Comparison of ENCODE assay signal across 8 mouse cellular contexts in the genomic region with DNA sequence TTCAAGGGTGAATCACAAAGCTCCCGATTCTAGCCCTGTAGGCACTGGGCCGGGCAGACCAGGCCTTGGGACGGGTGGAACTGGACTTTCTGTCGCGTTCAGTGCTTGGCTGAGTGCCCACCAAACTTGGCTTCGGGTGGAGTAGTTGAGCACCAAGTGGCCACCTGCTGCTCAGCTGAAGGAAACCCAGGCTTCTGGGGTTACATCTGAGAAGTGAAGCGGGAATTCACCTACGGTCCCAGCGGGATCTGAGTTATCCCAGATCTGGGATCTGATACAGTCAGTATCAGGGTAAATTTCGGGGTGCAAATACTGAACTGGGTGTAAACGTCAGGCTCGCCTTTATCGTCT. TPM values are rescaled to one million over a fixed set of nuclear protein-coding genes. Genes with fewer than 3 reads are reported as not detected.
DNase-seq lines count a peak whose midpoint lies in the region; ATAC-seq lines count a peak whose summit lies in the region.

No protein-coding gene starts in this region.

- peak; percentile 43 for DNase-seq in embryonic facial prominence, embryonic 11.5 days (ENCODE audit: low spot score)
- DNase-seq in heart, adult 9 months (ENCODE audit: low spot score in 2 of 2) = peak; percentile 77 to 80
- peak; percentile 61 for DNase-seq in liver, embryonic 11.5 days (ENCODE audit: low spot score)
- peak; percentile 33 to 38 for DNase-seq in thymus, postnatal 10 days (ENCODE audit: low spot score in 2 of 2)

- peaks cover 68% of the 10 kb centered on the region for H3K36me3 ChIP-seq in megakaryocyte, embryonic 14.5 days (replicated peaks; ENCODE audit: low read length)
- H3K36me3 ChIP-seq in embryonic facial prominence, embryonic 11.5 days (replicated peaks; ENCODE audit: control insufficient read depth, insufficient read depth, low read depth, low read length) = peaks cover 9% of the 10 kb centered on the region
- H3K36me3 ChIP-seq in kidney, embryonic 14.5 days (ENCODE audit: control insufficient read depth, insufficient read depth, low read length) = peaks cover 32% of the 10 kb centered on the region
- H3K36me3 ChIP-seq in liver, embryonic 11.5 days (ENCODE audit: control insufficient read depth, insufficient read depth, low read length) = peaks cover 29% of the 10 kb centered on the region
- H3K36me3 ChIP-seq in neural tube, embryonic 12.5 days = peaks cover 44% of the 10 kb centered on the region

- H3K27me3 ChIP-seq in megakaryocyte, embryonic 14.5 days (replicated peaks) = no peaks in the 10 kb centered on the region
- H3K27me3 ChIP-seq in embryonic facial prominence, embryonic 11.5 days (ENCODE audit: control insufficient read depth, insufficient read depth, low read length) = no peaks in the 10 kb centered on the region
- no peaks in the 10 kb centered on the region for H3K27me3 ChIP-seq in kidney, embryonic 14.5 days (ENCODE audit: control insufficient read depth, insufficient read depth, low read length)
- no peaks in the 10 kb centered on the region for H3K27me3 ChIP-seq in liver, embryonic 11.5 days (replicated peaks; ENCODE audit: control insufficient read depth, insufficient read depth, low read length)
- no peaks in the 10 kb centered on the region for H3K27me3 ChIP-seq in neural tube, embryonic 12.5 days (replicated peaks)

- no peaks in the 10 kb centered on the region for H3K9me3 ChIP-seq in megakaryocyte, embryonic 14.5 days
- no peaks in the 10 kb centered on the region for H3K9me3 ChIP-seq in embryonic facial prominence, embryonic 11.5 days (replicated peaks; ENCODE audit: control insufficient read depth, low read length)
- H3K9me3 ChIP-seq in kidney, embryonic 14.5 days (ENCODE audit: control insufficient read depth, low read length) = no peaks in the 10 kb centered on the region
- H3K9me3 ChIP-seq in liver, embryonic 11.5 days (ENCODE audit: control insufficient read depth, low read length) = no peaks in the 10 kb centered on the region
- H3K9me3 ChIP-seq in neural tube, embryonic 12.5 days = no peaks in the 10 kb centered on the region

- H3K4me3 ChIP-seq in megakaryocyte, embryonic 14.5 days (replicated peaks) = peak overlapping the region; percentile 97
- peak overlapping the region; percentile 59 for H3K4me3 ChIP-seq in embryonic facial prominence, embryonic 11.5 days (ENCODE audit: low read depth, low read length)
- H3K4me3 ChIP-seq in kidney, embryonic 14.5 days (ENCODE audit: low read length) = peak overlapping the region; percentile 70
- H3K4me3 ChIP-seq in liver, embryonic 11.5 days (ENCODE audit: low read depth, low read length) = peak overlapping the region; percentile 78
- peak overlapping the region; percentile 55 for H3K4me3 ChIP-seq in neural tube, embryonic 12.5 days

- 2% methylated on average over 13 of the region's 13 CpGs for WGBS in embryonic facial prominence, embryonic 11.5 days
- 0% methylated on average over 13 of the region's 13 CpGs for WGBS in kidney, embryonic 14.5 days
- WGBS in liver, embryonic 11.5 days = 1% methylated on average over 13 of the region's 13 CpGs
- 3% methylated on average over 13 of the region's 13 CpGs for WGBS in neural tube, embryonic 12.5 days

- H3K4me2 ChIP-seq in embryonic facial prominence, embryonic 11.5 days (ENCODE audit: low read depth, low read length) = peak overlapping the region; percentile 91
- peak overlapping the region; percentile 66 for H3K4me2 ChIP-seq in kidney, embryonic 14.5 days (replicated peaks; ENCODE audit: low read depth, low read length)
- peak overlapping the region; percentile 86 for H3K4me2 ChIP-seq in liver, embryonic 11.5 days
- H3K4me2 ChIP-seq in neural tube, embryonic 12.5 days (replicated peaks) = peak overlapping the region; percentile 86

- peaks cover 61% of the 10 kb centered on the region for H3K4me1 ChIP-seq in megakaryocyte, embryonic 14.5 days
- no peaks in the 10 kb centered on the region for H3K4me1 ChIP-seq in embryonic facial prominence, embryonic 11.5 days (ENCODE audit: control insufficient read depth, insufficient read depth, low read length)
- peaks cover 26% of the 10 kb centered on the region for H3K4me1 ChIP-seq in kidney, embryonic 14.5 days (ENCODE audit: control insufficient read depth, insufficient read depth, low read length)
- peaks cover 17% of the 10 kb centered on the region for H3K4me1 ChIP-seq in liver, embryonic 11.5 days (replicated peaks; ENCODE audit: control insufficient read depth, insufficient read depth, low read length)
- peaks cover 16% of the 10 kb centered on the region for H3K4me1 ChIP-seq in neural tube, embryonic 12.5 days

- no peak for ATAC-seq in megakaryocyte, adult 5-6 weeks (ENCODE audit: poor library complexity, severe bottlenecking)
- 0 out of 2 replicates have a peak, but pooled peaks have one; percentile 5 for ATAC-seq in embryonic facial prominence, embryonic 11.5 days (replicated peaks; ENCODE audit: insufficient number of reproducible peaks, low FRiP score, low TSS enrichment, low read depth)
- ATAC-seq in kidney, embryonic 14.5 days (ENCODE audit: low FRiP score, low TSS enrichment) = no peak; the same call in none of the 2 replicates
- ATAC-seq in liver, embryonic 11.5 days (replicated peaks; ENCODE audit: low FRiP score) = 0 out of 2 replicates have a peak, but pooled peaks have one; percentile 24
- ATAC-seq in neural tube, embryonic 12.5 days (ENCODE audit: low FRiP score, low read depth) = peak; percentile 19; the same call in 1 of the 2 replicates

- H3K27ac ChIP-seq in embryonic facial prominence, embryonic 11.5 days (replicated peaks; ENCODE audit: low read depth, low read length) = peak overlapping the region; percentile 67; the same call in 1 of the 2 replicates
- peak overlapping the region; percentile 63 for H3K27ac ChIP-seq in kidney, embryonic 14.5 days (ENCODE audit: low read depth, low read length)
- H3K27ac ChIP-seq in liver, embryonic 11.5 days (ENCODE audit: low read depth, low read length) = peak overlapping the region; percentile 98
- no peak overlapping the region for H3K27ac ChIP-seq in neural tube, embryonic 12.5 days

- H3K9ac ChIP-seq in embryonic facial prominence, embryonic 11.5 days (replicated peaks; ENCODE audit: low read length) = peak overlapping the region; percentile 58
- peak overlapping the region; percentile 70 for H3K9ac ChIP-seq in kidney, embryonic 14.5 days (ENCODE audit: low read depth, low read length)
- peak overlapping the region; percentile 81 for H3K9ac ChIP-seq in liver, embryonic 11.5 days (ENCODE audit: low read depth, low read length)
- H3K9ac ChIP-seq in neural tube, embryonic 12.5 days = peak overlapping the region; percentile 61

RNA-seq across cellular contexts. Expression of gene Mif4gd, which starts 0.7 kb away (rescaled TPM):
- polyA plus RNA-seq in megakaryocyte, embryonic 14.5 days (2012; ENCODE audit: insufficient read depth, low replicate concordance) = 9.6 and 15.5 TPM in 2 replicates
- 23.6 and 28.0 TPM in 2 replicates for total RNA-seq in megakaryocyte, adult 5-6 weeks (2015)
- total RNA-seq in megakaryocyte, adult 5-6 weeks (2017) = 20.2 and 24.4 TPM in 2 replicates
- 15.8 and 18.2 TPM in 2 replicates for polyA plus RNA-seq in embryonic facial prominence, embryonic 11.5 days (2014; fragmentation: Nextera tagmentation; extraction: Ambion mirVana)
- polyA plus RNA-seq in kidney, embryonic 14.5 days (2014; fragmentation: Nextera tagmentation; extraction: Ambion mirVana) = 33.3 and 33.6 TPM in 2 replicates
- polyA plus RNA-seq in liver, embryonic 11.5 days (2014; fragmentation: Nextera tagmentation; extraction: Ambion mirVana) = 39.0 and 41.4 TPM in 2 replicates
- polyA plus RNA-seq in neural tube, embryonic 12.5 days (2016; fragmentation: Nextera tagmentation; extraction: Ambion mirVana) = 11.6 and 12.5 TPM in 2 replicates

RNA-seq across cellular contexts. Expression of gene Gga3, which starts 8.2 kb away (rescaled TPM):
- polyA plus RNA-seq in megakaryocyte, embryonic 14.5 days (2012; ENCODE audit: insufficient read depth, low replicate concordance) = 44.0 and 58.2 TPM in 2 replicates
- 30.8 and 34.0 TPM in 2 replicates for total RNA-seq in megakaryocyte, adult 5-6 weeks (2015)
- 24.0 and 34.2 TPM in 2 replicates for total RNA-seq in megakaryocyte, adult 5-6 weeks (2017)
- 13.6 and 17.0 TPM in 2 replicates for polyA plus RNA-seq in embryonic facial prominence, embryonic 11.5 days (2014; fragmentation: Nextera tagmentation; extraction: Ambion mirVana)
- polyA plus RNA-seq in kidney, embryonic 14.5 days (2014; fragmentation: Nextera tagmentation; extraction: Ambion mirVana) = 14.4 and 22.7 TPM in 2 replicates
- 23.6 and 27.4 TPM in 2 replicates for polyA plus RNA-seq in liver, embryonic 11.5 days (2014; fragmentation: Nextera tagmentation; extraction: Ambion mirVana)
- 33.7 and 38.5 TPM in 2 replicates for polyA plus RNA-seq in neural tube, embryonic 12.5 days (2016; fragmentation: Nextera tagmentation; extraction: Ambion mirVana)

RNA-seq across cellular contexts. Expression of gene Mrps7, which starts 8.3 kb away (rescaled TPM):
- 13.8 and 37.9 TPM in 2 replicates for polyA plus RNA-seq in megakaryocyte, embryonic 14.5 days (2012; ENCODE audit: insufficient read depth, low replicate concordance)
- 29.0 and 30.2 TPM in 2 replicates for total RNA-seq in megakaryocyte, adult 5-6 weeks (2015)
- 11.7 and 29.8 TPM in 2 replicates for total RNA-seq in megakaryocyte, adult 5-6 weeks (2017)
- 110 and 114 TPM in 2 replicates for polyA plus RNA-seq in embryonic facial prominence, embryonic 11.5 days (2014; fragmentation: Nextera tagmentation; extraction: Ambion mirVana)
- 99.7 and 100 TPM in 2 replicates for polyA plus RNA-seq in kidney, embryonic 14.5 days (2014; fragmentation: Nextera tagmentation; extraction: Ambion mirVana)
- 121 and 125 TPM in 2 replicates for polyA plus RNA-seq in liver, embryonic 11.5 days (2014; fragmentation: Nextera tagmentation; extraction: Ambion mirVana)
- polyA plus RNA-seq in neural tube, embryonic 12.5 days (2016; fragmentation: Nextera tagmentation; extraction: Ambion mirVana) = 85.2 and 90.2 TPM in 2 replicates

RNA-seq across cellular contexts. Expression of gene Slc25a19, which starts 16.1 kb away (rescaled TPM):
- polyA plus RNA-seq in megakaryocyte, embryonic 14.5 days (2012; ENCODE audit: insufficient read depth, low replicate concordance) = 10.5 and 20.5 TPM in 2 replicates
- 5.7 and 8.0 TPM in 2 replicates for total RNA-seq in megakaryocyte, adult 5-6 weeks (2015)
- 13.7 and 25.5 TPM in 2 replicates for total RNA-seq in megakaryocyte, adult 5-6 weeks (2017)
- 19.9 and 20.2 TPM in 2 replicates for polyA plus RNA-seq in embryonic facial prominence, embryonic 11.5 days (2014; fragmentation: Nextera tagmentation; extraction: Ambion mirVana)
- 35.3 and 40.8 TPM in 2 replicates for polyA plus RNA-seq in kidney, embryonic 14.5 days (2014; fragmentation: Nextera tagmentation; extraction: Ambion mirVana)
- 30.2 and 30.9 TPM in 2 replicates for polyA plus RNA-seq in liver, embryonic 11.5 days (2014; fragmentation: Nextera tagmentation; extraction: Ambion mirVana)
- 27.5 and 28.2 TPM in 2 replicates for polyA plus RNA-seq in neural tube, embryonic 12.5 days (2016; fragmentation: Nextera tagmentation; extraction: Ambion mirVana)

RNA-seq across cellular contexts. Expression of gene Nup85, which starts 47.8 kb away (rescaled TPM):
- polyA plus RNA-seq in megakaryocyte, embryonic 14.5 days (2012; ENCODE audit: insufficient read depth, low replicate concordance) = 6.6 and 12.0 TPM in 2 replicates
- total RNA-seq in megakaryocyte, adult 5-6 weeks (2015) = 52.2 and 59.7 TPM in 2 replicates
- 59.5 and 59.9 TPM in 2 replicates for total RNA-seq in megakaryocyte, adult 5-6 weeks (2017)
- 204 and 210 TPM in 2 replicates for polyA plus RNA-seq in embryonic facial prominence, embryonic 11.5 days (2014; fragmentation: Nextera tagmentation; extraction: Ambion mirVana)
- 159 and 197 TPM in 2 replicates for polyA plus RNA-seq in kidney, embryonic 14.5 days (2014; fragmentation: Nextera tagmentation; extraction: Ambion mirVana)
- 277 and 296 TPM in 2 replicates for polyA plus RNA-seq in liver, embryonic 11.5 days (2014; fragmentation: Nextera tagmentation; extraction: Ambion mirVana)
- polyA plus RNA-seq in neural tube, embryonic 12.5 days (2016; fragmentation: Nextera tagmentation; extraction: Ambion mirVana) = 141 and 143 TPM in 2 replicates

Comparison
In these comparisons a context has a peak if more than half of its experiments do, and no peak if none do; other contexts are left out.
1. ATAC-seq: peak in embryonic facial prominence, embryonic 11.5 days (single experiment), liver, embryonic 11.5 days (single experiment) and neural tube, embryonic 12.5 days (single experiment); none in megakaryocyte, adult 5-6 weeks (single experiment) and kidney, embryonic 14.5 days (single experiment).
2. Peak in every context shown above with its lines, with median percentiles within 50 percentile points of each other: H3K4me3 ChIP-seq, DNase-seq, H3K4me2 ChIP-seq and H3K9ac ChIP-seq.